Mouse (Mus musculus): ENCODE results near the gene Zfp534.
"Not testable (repeated sequence)": the region's sequence is repeated elsewhere in the genome, so short reads cannot be mapped to it uniquely, and the experiment has no call there.

The Zfp534 gene

DNA sequence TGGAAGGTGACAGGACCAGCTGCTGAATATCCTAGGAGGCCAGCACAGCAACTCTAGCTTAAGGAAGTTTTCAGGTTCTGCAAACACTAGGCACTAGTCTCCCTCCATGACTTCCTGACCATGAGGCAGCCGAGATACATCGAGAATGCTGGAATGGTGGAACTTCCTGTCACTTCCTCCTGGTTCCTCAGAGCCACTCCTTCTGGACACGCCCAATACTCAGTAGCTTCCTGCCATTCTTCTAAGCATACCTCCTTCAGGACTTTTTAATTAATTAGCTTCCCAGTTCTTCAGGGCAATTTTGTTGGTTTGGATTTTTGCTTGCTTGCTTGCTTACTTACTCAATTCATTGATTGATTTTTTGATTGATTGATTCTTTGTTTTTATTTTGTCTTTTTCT lies at the start of gene Zfp534:
TSS of gene Zfp534 (minus strand) at position 101 of the 400 bp plus-strand sequence.
- DNase-seq (ENCODE audit: low read depth, low spot score): not testable (repeated sequence)

DNA sequence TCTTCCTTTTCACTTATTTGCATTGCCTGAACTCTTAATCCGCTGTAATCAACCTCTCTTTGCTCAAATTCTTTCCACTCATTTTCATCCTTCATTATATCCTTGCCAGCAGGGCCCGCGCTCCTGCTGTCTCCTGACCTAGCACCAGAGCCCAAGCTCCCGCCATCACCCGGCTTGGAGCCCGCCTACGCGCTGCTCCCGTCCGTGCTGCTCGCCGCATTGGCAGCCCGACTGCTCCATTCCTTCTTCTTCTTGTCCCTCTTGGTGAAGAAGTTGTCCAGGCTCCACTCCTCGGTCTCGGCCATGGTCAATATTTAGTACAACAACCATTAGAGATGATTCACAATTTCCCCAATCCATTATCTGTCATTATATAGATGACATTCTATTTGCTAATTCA lies 43.9 kb upstream of the Zfp534 start:
- not testable (repeated sequence) for DNase-seq (ENCODE audit: low read depth, low spot score)

DNA sequence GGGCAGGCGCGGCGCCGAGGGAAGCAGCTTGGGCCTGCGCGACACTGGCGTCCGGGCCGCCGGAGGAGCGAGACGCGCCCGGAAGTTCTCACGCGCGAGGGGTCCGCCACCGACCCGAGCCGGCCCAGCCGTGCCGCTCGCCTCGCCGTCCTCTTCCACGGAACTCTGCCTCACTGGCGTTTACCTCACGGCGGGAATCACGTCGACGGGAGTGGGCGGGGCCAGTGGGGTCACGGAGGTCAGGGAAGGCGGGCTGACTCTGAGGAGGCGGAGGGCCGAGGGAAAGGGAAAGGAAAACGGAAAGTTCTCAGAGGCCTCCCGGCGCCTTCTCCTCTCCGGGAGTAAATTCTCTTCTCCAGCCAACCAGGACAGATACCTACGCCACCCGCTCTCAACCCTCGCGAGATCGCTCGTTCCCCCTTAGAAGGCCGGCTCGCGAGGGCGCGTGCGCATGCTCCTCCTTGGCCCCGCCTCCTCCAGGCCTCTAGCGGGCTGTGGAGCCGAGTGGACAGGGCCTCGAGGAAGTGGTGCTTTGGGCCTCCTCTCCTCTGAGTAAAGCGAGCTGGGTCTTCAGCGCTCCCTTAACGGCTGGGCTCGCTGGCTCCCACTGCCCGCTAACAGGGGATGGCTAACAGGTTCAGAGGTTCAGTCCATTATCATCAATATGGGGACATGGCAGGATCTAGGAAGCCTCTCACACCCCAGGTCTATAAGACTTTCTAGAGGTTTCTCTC lies 36.5 kb upstream of the Zfp534 start:
- DNase-seq (ENCODE audit: low read depth, low spot score): not testable (repeated sequence)

DNA sequence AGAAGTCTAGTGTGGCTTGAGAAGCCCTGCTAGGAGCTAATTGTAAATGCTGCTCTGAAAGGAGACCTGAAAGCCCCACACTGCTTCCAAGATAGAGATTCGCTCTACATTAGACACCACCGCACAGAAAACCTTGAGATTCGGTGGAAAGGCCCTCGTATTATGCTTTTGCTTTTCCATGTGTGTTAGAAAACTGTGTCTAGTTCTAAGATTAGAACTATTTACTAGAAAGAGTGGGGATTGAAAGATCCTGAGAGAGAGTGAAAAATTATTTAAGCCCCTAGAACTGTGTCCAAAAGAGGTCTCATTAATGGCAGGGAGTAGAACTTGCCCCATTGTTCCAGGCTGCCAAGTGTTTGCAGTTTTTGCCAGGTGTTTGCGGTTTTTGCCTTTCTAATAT lies 47.1 kb downstream of the Zfp534 start:
- DNase-seq (ENCODE audit: low read depth, low spot score): not testable (repeated sequence)

DNA sequence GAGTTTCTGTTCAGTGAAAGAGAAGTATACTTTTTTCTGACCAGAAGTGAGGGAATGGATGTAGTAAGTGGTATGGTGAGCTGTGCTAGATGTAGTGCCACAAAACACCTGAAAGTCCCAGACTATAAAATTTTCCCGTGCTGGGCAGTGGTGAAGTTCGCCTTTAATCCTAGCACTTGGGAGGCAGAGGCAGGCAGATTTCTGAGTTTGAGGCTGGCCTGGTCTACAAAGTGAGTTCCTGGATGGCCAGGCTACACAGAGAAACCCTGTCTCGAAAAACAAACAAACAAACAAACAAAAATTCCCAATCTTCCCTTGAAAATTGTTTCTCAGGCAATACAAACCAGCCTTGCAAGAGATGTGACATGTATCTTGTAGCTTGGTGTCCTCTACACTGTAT lies 54.9 kb downstream of the Zfp534 start:
- DNase-seq (ENCODE audit: low read depth, low spot score): not testable (repeated sequence)

DNA sequence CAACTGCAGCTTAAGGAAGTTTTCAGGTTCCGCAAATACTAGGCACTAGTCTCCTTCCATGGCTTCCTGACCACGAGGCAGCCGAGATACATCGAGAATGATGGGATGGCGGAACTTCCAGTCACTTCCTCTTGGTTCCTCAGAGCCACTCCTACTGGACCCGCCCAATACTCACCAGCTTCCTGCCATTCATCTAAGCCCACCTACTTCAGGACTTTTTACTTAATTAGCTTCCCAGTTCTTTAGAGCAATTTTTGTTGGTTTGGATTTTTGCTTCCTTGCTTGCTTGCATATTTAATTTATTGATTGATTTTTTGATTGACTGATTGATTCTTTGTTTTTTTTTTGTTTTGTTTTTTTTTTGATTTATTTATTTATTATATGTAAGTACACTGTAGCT lies 59.9 kb downstream of the Zfp534 start, which contains the start of gene Zfp979:
TSS of gene Zfp979 (minus strand) at position 101 of the 400 bp plus-strand sequence.
- DNase-seq (ENCODE audit: low read depth, low spot score): not testable (repeated sequence)

DNA sequence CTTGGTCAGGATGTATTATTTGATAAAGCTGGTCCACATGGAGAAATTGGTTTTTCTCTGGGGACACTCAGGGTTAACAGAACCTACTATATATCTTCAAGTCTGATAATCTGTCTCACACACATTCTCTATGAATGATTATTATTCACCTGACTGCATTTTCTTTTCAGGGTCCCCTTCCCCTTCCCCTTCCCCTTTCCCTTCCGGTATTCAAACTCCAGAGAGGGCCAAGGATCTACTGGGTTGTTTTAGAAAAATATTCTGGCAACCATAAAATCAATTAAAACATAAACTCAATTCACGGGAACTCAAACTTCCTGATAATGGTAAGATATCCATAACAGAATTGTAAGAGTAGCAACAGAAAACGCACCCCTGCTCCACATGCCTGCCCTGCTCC lies 60.4 kb downstream of the Zfp534 start:
- DNase-seq (ENCODE audit: low read depth, low spot score): not testable (repeated sequence)

DNA sequence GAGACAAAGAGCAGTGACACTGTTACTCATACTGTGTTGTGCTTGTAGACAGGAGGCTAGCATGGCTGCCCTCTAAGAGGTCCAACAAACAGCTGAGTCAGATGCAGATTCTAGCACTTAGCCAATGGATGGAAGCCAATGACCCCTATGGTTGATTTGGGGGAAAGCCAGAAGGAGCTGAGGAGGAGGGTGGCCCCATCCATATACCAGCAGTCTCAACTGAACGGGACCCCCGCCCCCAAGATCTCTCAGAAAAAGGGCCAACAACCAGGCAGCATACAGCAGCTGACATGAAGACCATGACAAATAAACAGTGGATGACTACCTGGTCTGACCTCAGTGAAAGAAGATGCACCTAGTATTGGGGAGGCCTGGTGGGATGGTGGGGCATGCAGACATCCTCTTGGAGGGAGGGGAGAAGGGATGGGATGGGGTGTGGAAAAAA lies 68.5 kb downstream of the Zfp534 start:
- DNase-seq (ENCODE audit: low read depth, low spot score): not testable (repeated sequence)
